Mouse (Mus musculus) spleen, adult 2 months (tissue): ENCODE measurements around the gene Hes1. TPM values are rescaled to one million over a fixed set of nuclear protein-coding genes. Genes with fewer than 3 reads are reported as not detected.

Source experiments
- DNase-seq, 2 experiments: peaks; one replicate each; pipeline versions ENCODE4 v3.0.0 to v3.0.0-alpha.2; 2012 to 2021; ENCODE audit warnings: low spot score in 2 of 2, low read depth in 1 of 2
- H3K27ac ChIP-seq: fragments of 200-500 bp; 2 replicates; pipeline ENCODE4 v1.5.1; 2012; ENCODE audit warnings: low read length, inconsistent platforms; ENCODE audit not compliant: insufficient read depth
- H3K27me3 ChIP-seq: fragments of 200-500 bp; 2 replicates; pipeline ENCODE4 v1.6.1; 2012; ENCODE audit warnings: mild to moderate bottlenecking, moderate library complexity, low read length, inconsistent platforms; ENCODE audit not compliant: control insufficient read depth, insufficient read depth
- H3K36me3 ChIP-seq: fragments of 200-500 bp; 2 replicates; pipeline ENCODE4 v1.6.1; 2012; ENCODE audit warnings: mild to moderate bottlenecking, low read length, inconsistent platforms; ENCODE audit not compliant: control insufficient read depth, insufficient read depth
- H3K4me1 ChIP-seq: fragments of 200-500 bp; 2 replicates; pipeline ENCODE4 v1.6.1; 2011; ENCODE audit warnings: inconsistent platforms; ENCODE audit not compliant: control insufficient read depth, insufficient read depth, insufficient read length
- H3K4me3 ChIP-seq: fragments of 200-500 bp; 2 replicates; pipeline ENCODE4 v1.5.1; 2011; ENCODE audit warnings: mild to moderate bottlenecking, inconsistent platforms; ENCODE audit not compliant: insufficient read depth, insufficient read length; ENCODE audit errors: extremely low read depth
- CTCF ChIP-seq: fragments of 200-500 bp; IDR thresholded peaks from 2 replicates; pipeline ENCODE4 v1.5.1; 2011; ENCODE audit warnings: mild to moderate bottlenecking, inconsistent platforms; ENCODE audit not compliant: insufficient read depth, insufficient read length, insufficient replicate concordance; ENCODE audit errors: extremely low read depth
- POLR2A ChIP-seq: fragments of 200-500 bp; IDR thresholded peaks from 2 replicates; pipeline ENCODE4 v1.6.1; 2011; ENCODE audit warnings: low read depth, low read length, inconsistent platforms
- WGBS: fragments of 180-500 bp; shearing (Covaris S2); methylation state at CpG from one replicate; pipeline ENCODE4 v1.1.7; 2018; 5-methylcytosine and 5-hydroxymethylcytosine counted together
- polyA plus RNA-seq: library from polyadenylated mRNA; depleted of rRNA; stranded (reverse); fragments of >200 nt; gene quantifications from 2 replicates; pipeline ENCODE4 v1.2.3, GENCODE M21; 2012

Gene Hes1
- polyA plus RNA-seq, 1 experiment = 94.1 TPM

GRCm38 (mm10) chr16:30058974-30059717, 5.0 kb upstream of the Hes1 start:
- H3K4me1 ChIP-seq = peaks cover 6% of the 10 kb centered on the region
- peaks cover 1% of the 10 kb centered on the region; the same call in 1 of the 2 replicates for H3K27me3 ChIP-seq
- H3K27ac ChIP-seq = no peak overlapping the region
- no peak for TF ChIP-seq CTCF
- no peak for TF ChIP-seq POLR2A
- no peak for DNase-seq
- WGBS = 56% methylated on average over 9 of the region's 9 CpGs
- no peaks in the 10 kb centered on the region for H3K36me3 ChIP-seq
- H3K4me3 ChIP-seq = no peak overlapping the region

GRCm38 (mm10) chr16:30060412-30060811, 3.8 kb upstream of the Hes1 start:
- TF ChIP-seq POLR2A (no peak), CTCF (no peak)

DNA sequence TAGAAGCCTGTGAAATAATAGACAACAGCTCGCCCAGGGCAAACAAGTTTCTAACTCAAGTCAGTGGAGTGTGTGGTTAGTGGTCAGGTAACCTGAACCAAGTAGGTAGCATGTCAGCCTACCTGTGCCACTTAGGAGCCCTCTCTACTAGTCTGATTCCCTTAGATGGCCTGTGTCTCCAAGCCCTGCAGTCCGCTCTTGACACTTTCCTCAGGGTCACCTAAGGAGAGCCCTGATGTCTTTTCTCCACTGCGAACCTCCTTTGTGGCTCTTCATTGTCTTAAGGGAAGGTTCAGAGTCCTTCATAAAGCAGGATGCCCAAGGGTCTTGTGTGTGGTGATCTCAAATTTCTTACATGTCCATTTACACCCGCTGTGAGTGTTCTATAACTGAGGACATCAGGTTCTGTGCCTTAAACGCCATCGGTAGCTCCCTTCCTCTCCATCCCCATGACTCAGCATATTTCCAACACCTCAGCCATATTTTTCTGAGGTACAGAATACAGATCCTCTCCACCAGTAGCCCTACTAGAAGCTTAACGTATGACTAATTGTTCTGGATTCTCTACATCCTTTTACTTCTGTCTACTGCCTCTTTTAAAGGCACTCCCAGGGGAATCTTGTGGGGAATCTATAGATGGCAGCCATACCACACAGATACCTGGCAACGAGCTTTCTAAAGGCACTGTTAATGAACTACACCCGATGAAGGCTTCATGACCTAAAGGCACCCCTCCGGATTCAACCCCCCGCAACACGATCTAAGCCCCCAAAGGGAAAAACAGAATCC, 1.7 kb upstream of the Hes1 start:
- Histone ChIP-seq H3K4me1 (peaks cover 11% of the 10 kb centered on the region), H3K4me3 (no peak overlapping the region), H3K27ac (no peak overlapping the region), H3K27me3 (peaks cover 1% of the 10 kb centered on the region; the same call in 1 of the 2 replicates), H3K36me3 (peaks cover 3% of the 10 kb centered on the region)
- 31% methylated on average over 12 of the region's 12 CpGs for WGBS
- no peak for DNase-seq
- no peak for TF ChIP-seq CTCF
- TF ChIP-seq POLR2A = no peak

More at GRCm38 (mm10) chr16:30060412-30060811, 3.8 kb upstream of the Hes1 start:
- no peak for DNase-seq
- H3K4me1 ChIP-seq = peaks cover 8% of the 10 kb centered on the region
- H3K4me3 ChIP-seq = no peak overlapping the region
- H3K36me3 ChIP-seq = no peaks in the 10 kb centered on the region
- peaks cover 1% of the 10 kb centered on the region; the same call in 1 of the 2 replicates for H3K27me3 ChIP-seq
- no peak overlapping the region for H3K27ac ChIP-seq
- WGBS = 44% methylated on average over 8 of the region's 8 CpGs

DNA sequence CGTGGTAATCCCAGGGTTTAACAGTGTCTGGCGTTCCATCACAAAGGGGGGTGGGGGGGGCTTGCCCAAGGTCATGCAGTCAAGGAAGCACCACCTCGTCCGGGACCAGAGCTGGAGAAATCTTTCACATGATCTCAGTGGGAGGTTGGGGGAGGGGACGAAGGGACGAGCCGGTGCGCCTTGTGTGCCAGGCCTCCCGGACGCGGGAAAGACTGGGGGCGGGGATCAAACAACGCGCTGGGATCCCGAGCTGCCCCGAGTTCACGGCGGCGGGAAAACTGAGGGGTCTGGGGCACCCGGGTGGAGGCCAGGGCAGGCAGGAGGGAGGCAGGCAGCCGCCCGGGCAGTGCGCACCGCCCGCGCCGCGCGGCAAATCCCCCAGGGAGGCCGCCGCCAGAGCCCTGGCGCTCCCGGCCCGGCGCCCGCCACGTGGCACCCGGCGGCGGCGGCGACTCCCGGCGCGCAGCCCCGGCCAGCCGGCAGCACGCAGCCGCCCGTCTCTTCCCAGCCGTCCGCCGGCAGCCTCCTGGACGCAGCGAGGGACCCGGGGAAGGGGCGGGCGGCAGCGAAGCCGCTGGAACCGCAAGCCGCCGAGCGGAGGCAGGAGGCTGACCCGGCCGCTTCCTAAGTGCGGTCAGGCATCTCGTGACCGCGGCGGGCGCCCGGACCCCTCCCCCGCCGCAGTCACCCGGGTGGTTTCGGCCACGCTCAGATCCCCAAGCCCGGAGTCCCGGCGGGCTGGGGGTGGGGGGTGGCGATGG, 883 bp upstream of the Hes1 start:
- DNase-seq = peak in 1 of 2 experiments; percentile 50
- H3K4me3 ChIP-seq = peak overlapping the region; percentile 59
- peaks cover 16% of the 10 kb centered on the region for H3K4me1 ChIP-seq
- WGBS = 3% methylated on average over 78 of the region's 82 CpGs
- TF ChIP-seq CTCF (no peak), POLR2A (no peak)
- peaks cover 1% of the 10 kb centered on the region; the same call in 1 of the 2 replicates for H3K27me3 ChIP-seq
- peak overlapping the region; percentile 55 for H3K27ac ChIP-seq
- peaks cover 6% of the 10 kb centered on the region for H3K36me3 ChIP-seq

GRCm38 (mm10) chr16:30064613-30065012, 429 bp downstream of the Hes1 start:
- no peak for DNase-seq
- Histone ChIP-seq H3K4me1 (peaks cover 22% of the 10 kb centered on the region), H3K4me3 (peak overlapping the region; percentile 59), H3K27ac (peak overlapping the region; percentile 90), H3K36me3 (peaks cover 6% of the 10 kb centered on the region), H3K27me3 (peaks cover 1% of the 10 kb centered on the region; the same call in 1 of the 2 replicates)
- TF ChIP-seq POLR2A = no peak
- TF ChIP-seq CTCF = no peak
- WGBS = 7% methylated on average over 8 of the region's 8 CpGs

- TF ChIP-seq CTCF (no peak), POLR2A (peak; percentile 86)
- under 1% methylated on average over 21 of the region's 21 CpGs for WGBS
- Histone ChIP-seq H3K36me3 (peaks cover 6% of the 10 kb centered on the region), H3K27ac (0 out of 2 replicates have a peak overlapping the region, but pooled peaks have one; percentile 46), H3K4me1 (peaks cover 24% of the 10 kb centered on the region), H3K4me3 (peak overlapping the region; percentile 59), H3K27me3 (peaks cover 1% of the 10 kb centered on the region; the same call in 1 of the 2 replicates)
- peak; percentile 67 to 83 for DNase-seq
These were observed 893 bp downstream of the Hes1 start for GRCm38 (mm10) chr16:30065077-30065476.
